Mouse (Mus musculus): Measurements from ENCODE around the gene Gatd1.

DNA sequence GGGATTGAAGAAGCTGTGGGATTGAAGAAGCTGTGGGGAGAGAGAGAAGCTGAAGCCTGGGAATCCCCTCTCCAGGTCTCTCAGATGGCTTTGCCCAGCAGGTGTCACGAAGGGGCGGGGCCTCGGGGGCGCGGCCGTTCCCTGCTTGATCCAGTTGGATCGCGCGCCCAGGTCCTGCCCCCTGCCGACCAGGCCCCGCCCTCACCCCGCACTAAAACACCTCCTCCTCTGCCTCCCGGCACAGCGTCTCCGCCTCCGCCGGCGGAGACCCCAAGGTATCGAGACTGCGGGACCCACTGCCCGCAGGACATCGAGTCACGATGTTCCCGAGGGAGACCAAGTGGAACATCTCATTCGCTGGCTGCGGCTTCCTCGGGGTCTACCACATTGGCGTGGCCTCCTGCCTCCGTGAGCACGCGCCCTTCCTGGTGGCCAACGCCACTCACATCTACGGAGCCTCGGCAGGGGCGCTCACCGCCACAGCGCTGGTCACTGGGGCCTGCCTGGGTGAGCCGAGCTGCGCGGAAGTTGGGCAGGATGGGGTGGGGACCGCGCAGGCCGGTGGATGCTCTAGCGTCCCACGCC lies 41.1 kb upstream of the Gatd1 start, which contains the start of gene Pnpla2:
- TF ChIP-seq CTCF (IDR thresholded peaks at IDR 0.05; ENCODE audit: low read depth, low read length) = no peak
- no peak for TF ChIP-seq POLR2A (IDR thresholded peaks at IDR 0.05; ENCODE audit: borderline replicate concordance, low read depth, low read length)
